Mouse (Mus musculus) liver, embryonic 15.5 days (tissue): Measurements from ENCODE around the gene Rps6ka2. TPM values are rescaled to one million over a fixed set of nuclear protein-coding genes. Genes with fewer than 3 reads are reported as not detected.

Source experiments
- ATAC-seq: fragments of 200-750 bp; cut with Nextera tagmentation; 2 replicates; pipeline ENCODE4 v1.8.0; 2017; ENCODE audit warnings: moderate number of reproducible peaks, mild to moderate bottlenecking, moderate library complexity; ENCODE audit not compliant: insufficient read depth
- H3K27ac ChIP-seq: fragments of 300-500 bp; sonication (generic); replicated peaks from 2 replicates; pipeline ENCODE4 v1.5.1; 2015; ENCODE audit warnings: mild to moderate bottlenecking, inconsistent platforms
- H3K27me3 ChIP-seq: fragments of 300-500 bp; sonication (generic); 2 replicates; pipeline ENCODE4 v1.6.1; 2015; ENCODE audit warnings: mild to moderate bottlenecking, inconsistent platforms
- H3K36me3 ChIP-seq: fragments of 300-500 bp; sonication (generic); replicated peaks from 2 replicates; pipeline ENCODE4 v1.6.1; 2015; ENCODE audit warnings: moderate library complexity, mild to moderate bottlenecking, inconsistent platforms
- H3K4me1 ChIP-seq: fragments of 300-500 bp; sonication (generic); replicated peaks from 2 replicates; pipeline ENCODE4 v1.6.1; 2015; ENCODE audit warnings: inconsistent platforms
- H3K4me2 ChIP-seq: fragments of 300-500 bp; sonication (generic); 2 replicates; pipeline ENCODE4 v1.6.1; 2015; ENCODE audit warnings: moderate library complexity, mild to moderate bottlenecking, inconsistent platforms
- H3K4me3 ChIP-seq: fragments of 300-500 bp; sonication (generic); replicated peaks from 2 replicates; pipeline ENCODE4 v1.5.1; 2015; ENCODE audit warnings: mild to moderate bottlenecking, inconsistent platforms
- H3K9ac ChIP-seq: fragments of 300-500 bp; sonication (generic); 2 replicates; pipeline ENCODE4 v1.6.1; 2015; ENCODE audit warnings: moderate library complexity, mild to moderate bottlenecking, inconsistent platforms
- H3K9me3 ChIP-seq: fragments of 300-500 bp; sonication (generic); replicated peaks from 2 replicates; pipeline ENCODE4 v1.6.1; 2016; ENCODE audit warnings: inconsistent platforms
- WGBS: fragments of 180-500 bp; shearing (Covaris S2); methylation state at CpG from one replicate; pipeline ENCODE4 v1.1.7; 2015; ENCODE audit warnings: mixed read lengths; ENCODE audit not compliant: insufficient replicate concordance; 5-methylcytosine and 5-hydroxymethylcytosine counted together
- polyA plus RNA-seq: library from polyadenylated mRNA; unstranded; fragments of >200 nt; fragmentation: Nextera tagmentation; extraction: Ambion mirVana; gene quantifications from 2 replicates; pipeline ENCODE4 v1.2.1, GENCODE M21; 2015

The Rps6ka2 gene
- polyA plus RNA-seq, 1 experiment from 2014 or later = 1.1 TPM

DNA sequence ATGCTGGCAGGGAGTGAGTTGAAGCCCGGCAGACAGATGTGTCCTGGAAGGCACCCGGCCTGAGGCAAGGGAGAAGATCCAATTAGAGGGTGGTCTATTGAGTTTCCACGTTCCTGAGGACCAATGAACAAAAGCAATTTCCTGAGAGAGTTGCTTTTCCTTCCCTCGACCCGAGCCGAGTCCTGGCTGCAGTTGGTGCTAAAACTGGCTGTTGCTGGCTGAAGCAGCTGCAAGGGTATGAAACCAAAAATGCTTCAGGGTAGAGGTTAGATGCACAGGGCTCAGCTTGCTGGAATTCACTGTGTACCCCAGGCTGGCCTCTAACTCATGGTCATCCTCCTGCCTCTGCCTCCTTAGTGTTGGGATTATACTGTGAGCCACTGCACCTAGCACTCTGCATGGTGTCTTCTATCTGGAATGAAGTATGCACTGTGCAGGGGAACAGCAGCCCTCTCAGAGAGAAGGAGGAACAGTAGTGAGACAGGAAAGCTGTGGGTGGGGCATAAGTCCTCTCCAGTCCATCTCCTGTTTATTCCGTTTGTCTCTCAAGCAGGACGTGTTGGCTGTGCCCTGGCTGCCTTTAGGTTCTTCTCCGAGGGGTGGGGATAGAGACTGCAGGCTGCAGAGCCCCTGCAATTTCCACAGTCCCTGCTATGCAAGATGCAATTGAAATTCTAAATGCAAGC lies 24.4 kb upstream of the Rps6ka2 start:
- 21% methylated on average over 9 of the region's 9 CpGs for WGBS
- ATAC-seq = no peak

DNA sequence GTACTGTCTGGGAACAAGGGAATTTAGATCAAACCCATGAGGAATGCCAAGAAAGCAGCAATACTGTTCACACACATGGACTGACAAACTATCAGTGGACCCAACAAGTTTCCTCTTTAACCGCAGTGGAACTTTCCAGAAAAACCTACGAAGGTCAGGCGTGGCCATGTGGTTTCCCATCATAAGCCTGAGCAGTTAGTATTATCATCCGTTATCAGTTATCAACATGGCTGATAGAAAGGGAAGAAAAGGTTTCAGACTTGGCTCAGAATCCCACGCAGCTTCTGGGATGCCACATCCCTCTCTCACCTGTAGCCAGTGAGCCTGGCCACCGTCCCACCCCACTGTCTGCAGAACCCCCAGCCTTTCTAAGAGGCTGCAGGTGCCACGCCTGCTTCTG lies 23.4 kb upstream of the Rps6ka2 start:
- Histone ChIP-seq H3K9ac (no peak overlapping the region), H3K27me3 (no peaks in the 10 kb centered on the region; the same call in 1 of the 2 replicates), H3K9me3 (no peaks in the 10 kb centered on the region), H3K27ac (no peak overlapping the region), H3K4me3 (no peak overlapping the region), H3K36me3 (no peaks in the 10 kb centered on the region), H3K4me1 (no peaks in the 10 kb centered on the region), H3K4me2 (no peak overlapping the region)
- WGBS = 44% methylated on average over 7 of the region's 7 CpGs
- no peak for ATAC-seq

More for the DNA sequence above, 24.4 kb upstream of the Rps6ka2 start:
- Histone ChIP-seq H3K4me2 (no peak overlapping the region), H3K36me3 (no peaks in the 10 kb centered on the region), H3K9ac (no peak overlapping the region), H3K27ac (no peak overlapping the region), H3K4me3 (no peak overlapping the region), H3K27me3 (no peaks in the 10 kb centered on the region; the same call in 1 of the 2 replicates), H3K4me1 (no peaks in the 10 kb centered on the region), H3K9me3 (no peaks in the 10 kb centered on the region)

DNA sequence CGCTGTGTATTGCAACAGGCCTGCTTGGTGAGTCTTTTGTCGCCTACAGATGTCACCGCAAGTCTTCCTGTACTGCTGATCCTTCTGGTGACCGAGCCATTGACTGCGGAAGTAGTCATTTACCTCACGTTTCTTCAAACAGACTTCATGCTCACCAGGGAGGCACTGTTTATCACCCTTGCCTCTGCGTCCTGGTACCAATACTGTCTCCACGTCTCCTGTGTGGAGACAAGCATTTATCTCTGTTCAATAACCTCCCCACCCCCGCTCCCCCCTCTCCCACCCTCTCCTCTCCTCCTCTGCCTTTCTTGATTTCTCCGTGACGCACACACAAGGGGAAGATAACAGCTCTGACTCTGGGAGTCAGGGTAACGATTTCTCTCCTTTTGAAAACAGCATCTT lies 22.0 kb upstream of the Rps6ka2 start:
- no peaks in the 10 kb centered on the region for H3K4me1 ChIP-seq
- H3K9ac ChIP-seq = no peak overlapping the region
- no peaks in the 10 kb centered on the region for H3K9me3 ChIP-seq
- no peak overlapping the region for H3K27ac ChIP-seq
- ATAC-seq = no peak
- H3K27me3 ChIP-seq = no peaks in the 10 kb centered on the region; the same call in 1 of the 2 replicates
- H3K36me3 ChIP-seq = no peaks in the 10 kb centered on the region
- H3K4me2 ChIP-seq = no peak overlapping the region
- H3K4me3 ChIP-seq = no peak overlapping the region
- 20% methylated on average over 12 of the region's 12 CpGs for WGBS

DNA sequence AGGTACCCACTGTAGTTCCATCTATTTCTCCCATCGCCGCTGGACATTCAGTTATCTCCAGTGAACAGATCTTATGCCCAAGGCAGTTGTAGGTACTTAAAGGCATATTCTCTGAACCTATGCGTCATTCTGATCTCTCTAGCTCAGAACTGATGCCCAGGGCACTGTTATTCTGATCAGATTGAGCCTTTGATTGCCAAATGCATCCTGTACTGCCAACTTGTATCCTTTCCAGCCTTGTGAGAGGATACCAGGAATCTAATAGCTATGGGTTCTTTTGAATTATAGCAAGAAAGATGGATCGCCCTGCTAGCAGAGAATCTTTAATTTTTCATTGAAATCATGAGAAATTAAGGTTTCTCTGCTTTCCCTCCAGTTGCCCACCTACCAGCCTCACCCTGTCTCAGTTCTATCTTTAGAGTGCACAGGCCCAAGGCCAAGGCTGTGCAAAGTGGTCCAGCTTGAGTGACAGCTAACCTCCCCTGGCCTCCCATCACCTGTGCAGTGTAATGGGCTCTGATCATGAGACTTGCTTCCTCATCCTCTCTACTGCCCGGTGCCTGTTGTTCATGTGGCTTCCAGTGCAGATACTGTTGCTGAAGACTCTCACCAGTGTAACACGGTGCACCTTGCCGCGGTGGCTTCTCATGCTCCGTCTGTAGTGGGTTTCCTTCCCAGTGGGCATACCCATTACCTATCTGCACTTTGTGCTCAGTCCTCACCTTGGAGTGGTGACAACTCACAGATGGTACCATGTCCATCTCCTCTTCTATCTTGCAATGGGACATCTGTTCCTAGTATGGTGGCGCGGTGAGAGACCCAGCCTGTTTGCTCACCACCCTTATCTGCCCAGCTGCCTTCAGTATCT lies 20.4 kb upstream of the Rps6ka2 start:
- no peaks in the 10 kb centered on the region for H3K36me3 ChIP-seq
- ATAC-seq = no peak
- H3K9me3 ChIP-seq = no peaks in the 10 kb centered on the region
- 71% methylated on average over 11 of the region's 11 CpGs for WGBS
- no peak overlapping the region for H3K4me2 ChIP-seq
- H3K4me1 ChIP-seq = no peaks in the 10 kb centered on the region
- H3K27me3 ChIP-seq = no peaks in the 10 kb centered on the region
- H3K27ac ChIP-seq = no peak overlapping the region
- H3K9ac ChIP-seq = no peak overlapping the region
- no peak overlapping the region for H3K4me3 ChIP-seq

DNA sequence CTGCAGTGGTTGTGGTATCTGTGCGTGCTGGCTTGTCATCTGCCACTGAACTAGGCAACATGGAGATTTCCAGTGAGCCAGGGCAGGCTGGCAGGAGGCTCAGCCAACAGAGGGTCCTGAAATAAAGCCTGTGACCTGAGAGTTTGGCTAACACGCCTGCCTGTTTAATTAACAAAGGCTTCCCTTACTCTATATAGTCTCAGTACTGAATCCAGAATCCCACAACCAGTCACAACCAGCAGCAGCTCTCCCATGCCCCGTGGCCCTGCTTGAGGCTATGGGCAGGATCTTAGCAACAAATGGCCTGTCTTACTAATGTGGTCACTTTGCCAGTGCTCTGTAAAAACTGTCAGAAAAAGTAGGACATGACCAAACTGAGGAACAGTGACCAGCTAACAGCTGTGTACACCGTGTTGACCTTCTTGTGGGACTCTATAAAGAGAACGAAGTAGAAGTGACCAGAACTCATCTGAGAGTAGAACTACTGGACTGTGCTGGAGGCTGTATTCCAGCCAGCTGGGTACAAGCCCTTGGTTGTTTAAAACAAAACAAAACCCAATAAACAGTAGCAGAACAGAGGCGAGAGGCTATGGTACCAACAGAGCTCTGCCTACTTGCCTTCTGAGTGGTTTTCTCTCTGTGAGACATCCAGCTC lies 18.3 kb upstream of the Rps6ka2 start:
- H3K27ac ChIP-seq = no peak overlapping the region
- H3K4me1 ChIP-seq = no peaks in the 10 kb centered on the region
- H3K9me3 ChIP-seq = no peaks in the 10 kb centered on the region
- 59% methylated on average over 6 of the region's 6 CpGs for WGBS
- no peak overlapping the region for H3K4me2 ChIP-seq
- no peaks in the 10 kb centered on the region for H3K36me3 ChIP-seq
- no peak for ATAC-seq
- H3K9ac ChIP-seq = no peak overlapping the region
- H3K4me3 ChIP-seq = no peak overlapping the region
- no peaks in the 10 kb centered on the region for H3K27me3 ChIP-seq

DNA sequence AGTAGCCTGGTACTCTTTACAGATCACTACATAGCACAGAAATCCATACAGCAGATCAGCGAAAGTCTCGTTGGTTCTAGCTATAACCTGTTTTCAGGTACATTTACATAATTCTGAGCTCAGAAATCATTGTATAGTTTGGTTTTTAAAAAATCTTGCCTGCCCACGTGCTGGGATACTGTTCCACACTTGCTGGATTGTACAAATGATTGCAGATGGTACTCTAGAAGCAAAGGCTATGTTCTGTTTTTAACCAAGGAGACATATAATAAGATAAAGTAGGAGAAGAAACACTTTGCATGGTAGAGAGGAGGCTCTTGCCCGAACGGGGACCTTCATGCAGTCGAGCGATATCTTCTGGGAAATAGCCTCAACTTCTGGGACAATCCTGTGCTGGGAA lies 17.3 kb upstream of the Rps6ka2 start:
- Histone ChIP-seq H3K9ac (no peak overlapping the region), H3K4me3 (no peak overlapping the region), H3K4me1 (no peaks in the 10 kb centered on the region), H3K27me3 (no peaks in the 10 kb centered on the region), H3K27ac (no peak overlapping the region), H3K36me3 (no peaks in the 10 kb centered on the region), H3K4me2 (no peak overlapping the region), H3K9me3 (no peaks in the 10 kb centered on the region)
- 74% methylated on average over 7 of the region's 7 CpGs for WGBS
- no peak for ATAC-seq

DNA sequence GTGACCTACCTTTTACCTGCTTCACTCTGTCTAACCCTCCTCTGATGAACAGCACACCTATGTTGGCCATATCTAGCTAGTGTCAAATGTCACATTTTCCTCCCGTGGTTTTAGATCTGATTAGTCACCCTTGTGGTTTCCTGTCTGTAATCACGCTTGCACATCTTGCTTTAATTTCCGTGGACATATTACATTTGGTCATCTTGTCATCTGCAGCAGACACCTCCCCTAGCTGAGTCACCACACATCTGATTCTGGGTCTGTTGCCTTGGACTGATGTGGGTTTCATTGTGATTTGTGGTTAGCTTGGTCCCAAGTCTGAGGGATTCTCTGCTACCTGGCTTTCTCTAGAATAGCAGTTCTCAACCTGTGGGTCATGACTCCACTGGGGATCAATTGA lies 6.0 kb upstream of the Rps6ka2 start:
- Histone ChIP-seq H3K4me2 (no peak overlapping the region), H3K9ac (no peak overlapping the region), H3K27me3 (peaks cover 17% of the 10 kb centered on the region; the same call in 1 of the 2 replicates), H3K36me3 (no peaks in the 10 kb centered on the region), H3K27ac (no peak overlapping the region), H3K4me1 (peaks cover 5% of the 10 kb centered on the region), H3K4me3 (no peak overlapping the region), H3K9me3 (no peaks in the 10 kb centered on the region)
- 10% methylated on average over 3 of the region's 3 CpGs for WGBS
- no peak for ATAC-seq

DNA sequence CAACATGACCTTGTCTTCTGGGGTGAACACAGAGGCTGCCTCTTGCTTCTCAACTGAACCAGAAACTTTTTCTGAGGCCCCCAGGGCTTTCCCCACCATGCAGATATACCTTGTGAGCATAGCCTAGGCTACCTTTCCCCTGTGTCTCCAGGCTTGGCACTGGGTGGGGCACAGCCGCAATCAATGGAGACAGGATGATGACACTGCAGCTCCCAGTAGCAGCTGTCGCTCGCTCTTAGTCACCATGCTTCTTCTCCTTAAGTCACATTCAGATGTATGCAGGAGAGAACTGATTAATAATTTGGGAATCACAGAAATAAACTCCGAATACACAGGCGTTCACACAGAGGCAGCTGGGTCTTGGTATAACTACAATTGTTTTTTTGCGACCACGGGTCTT lies 4.4 kb upstream of the Rps6ka2 start:
- Histone ChIP-seq H3K4me2 (no peak overlapping the region), H3K27me3 (peaks cover 24% of the 10 kb centered on the region), H3K27ac (no peak overlapping the region), H3K4me3 (no peak overlapping the region), H3K36me3 (no peaks in the 10 kb centered on the region), H3K4me1 (peaks cover 17% of the 10 kb centered on the region), H3K9ac (no peak overlapping the region), H3K9me3 (no peaks in the 10 kb centered on the region)
- WGBS = 80% methylated on average over 7 of the region's 7 CpGs
- no peak for ATAC-seq

DNA sequence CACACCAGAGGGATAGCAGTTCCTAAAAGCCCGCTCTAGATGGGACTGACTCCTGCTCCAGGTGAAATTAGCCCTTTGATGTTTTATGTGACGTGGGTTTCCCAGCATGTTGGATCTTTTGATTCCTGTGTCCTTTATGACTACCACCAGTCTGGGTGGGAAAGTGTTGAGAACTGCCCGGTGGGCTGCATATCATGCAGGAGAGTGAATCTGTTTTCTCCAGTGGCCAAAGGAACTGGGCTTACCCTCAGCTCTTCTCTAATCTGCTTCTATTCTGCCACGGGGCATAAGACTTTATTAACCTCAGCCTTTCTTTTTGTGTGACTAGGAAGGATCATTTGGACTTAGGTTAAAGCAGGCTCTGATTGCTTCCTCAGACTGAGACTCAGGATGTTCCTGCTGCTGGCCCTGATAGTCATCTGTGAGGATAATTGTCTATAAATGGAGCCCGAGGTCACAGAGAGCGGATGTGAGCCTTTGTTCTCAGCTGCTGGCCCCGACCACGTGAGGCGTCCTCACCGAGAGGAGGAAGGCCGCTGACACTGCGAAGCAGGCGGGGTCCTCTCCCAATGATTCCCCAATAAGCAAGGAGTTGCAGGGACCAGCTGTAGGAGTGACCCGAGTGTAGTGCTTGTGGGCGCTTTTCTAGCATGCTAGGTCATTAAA lies 821 bp upstream of the Rps6ka2 start:
- Histone ChIP-seq H3K4me1 (peaks cover 29% of the 10 kb centered on the region), H3K36me3 (no peaks in the 10 kb centered on the region), H3K9ac (no peak overlapping the region; the same call in 1 of the 2 replicates), H3K27me3 (peaks cover 43% of the 10 kb centered on the region), H3K4me2 (peak overlapping the region; percentile 85), H3K27ac (0 out of 2 replicates have a peak overlapping the region, but pooled peaks have one; percentile 5), H3K4me3 (peak overlapping the region; percentile 64), H3K9me3 (no peaks in the 10 kb centered on the region)
- 10% methylated on average over 15 of the region's 15 CpGs for WGBS
- peak; percentile 20; the same call in 1 of the 2 replicates for ATAC-seq

DNA sequence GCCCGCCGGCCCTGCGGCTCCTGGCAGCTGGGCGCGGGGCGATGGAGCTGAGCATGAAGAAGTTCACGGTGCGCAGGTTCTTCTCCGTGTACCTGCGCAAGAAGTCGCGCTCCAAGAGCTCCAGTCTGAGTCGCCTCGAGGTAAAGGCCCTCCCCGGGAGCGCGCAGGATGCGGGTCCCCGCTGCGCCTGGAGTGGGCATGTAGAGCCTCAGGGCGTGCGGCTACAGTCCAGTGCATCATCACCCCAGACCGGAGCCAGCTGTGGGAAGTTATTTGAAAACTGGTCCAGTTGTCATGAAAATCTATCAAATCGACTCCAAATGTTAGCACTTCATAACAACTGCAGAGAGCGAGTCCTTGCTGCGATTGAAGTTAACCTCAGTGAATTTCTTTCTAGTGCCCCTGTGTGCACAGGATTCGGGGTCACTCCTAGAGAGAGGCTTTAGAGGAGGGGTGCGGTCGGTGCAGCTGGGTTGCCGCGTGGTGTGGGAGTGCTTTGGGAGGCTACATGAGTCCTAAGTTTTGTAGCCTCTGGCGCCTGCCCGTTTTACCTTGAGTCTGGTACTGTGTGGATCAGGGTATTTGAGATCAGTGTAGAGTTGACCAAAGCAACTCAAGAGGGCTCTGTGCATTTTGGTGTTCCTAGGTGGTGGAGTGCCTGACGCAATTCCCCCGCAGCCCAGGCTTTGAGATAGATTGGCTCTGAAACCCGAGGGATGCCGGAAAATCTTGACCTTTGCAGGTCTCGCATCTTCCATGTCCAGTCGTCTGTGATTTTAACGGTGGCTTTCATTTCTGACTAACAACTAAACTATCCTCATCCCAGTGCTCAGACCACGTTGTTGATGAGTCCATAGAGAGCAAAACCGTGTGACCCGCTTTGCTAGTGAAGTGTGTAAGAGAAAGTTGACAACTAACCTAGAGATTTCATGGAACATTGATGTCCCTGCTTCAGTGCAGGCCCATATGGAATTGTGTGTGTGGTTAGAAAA lies 685 bp downstream of the Rps6ka2 start:
- Histone ChIP-seq H3K9me3 (no peaks in the 10 kb centered on the region), H3K4me3 (peak overlapping the region; percentile 64), H3K27ac (no peak overlapping the region), H3K4me1 (peaks cover 29% of the 10 kb centered on the region), H3K4me2 (peak overlapping the region; percentile 85), H3K9ac (peak overlapping the region; percentile 18; the same call in 1 of the 2 replicates), H3K36me3 (no peaks in the 10 kb centered on the region), H3K27me3 (peaks cover 43% of the 10 kb centered on the region)
- ATAC-seq = no peak
- 7% methylated on average over 43 of the region's 43 CpGs for WGBS
